Mouse (Mus musculus) lung, postnatal 10 days (tissue): ENCODE results near the gene Upk3b.

Experiments used
- DNase-seq: peaks from one replicate; pipeline ENCODE4 v3.0.0; 2021

Gene Upk3b

GRCm38 (mm10) chr5:136077001-136077550 is 38.8 kb downstream of the Upk3b start:
- no peak for DNase-seq

DNA sequence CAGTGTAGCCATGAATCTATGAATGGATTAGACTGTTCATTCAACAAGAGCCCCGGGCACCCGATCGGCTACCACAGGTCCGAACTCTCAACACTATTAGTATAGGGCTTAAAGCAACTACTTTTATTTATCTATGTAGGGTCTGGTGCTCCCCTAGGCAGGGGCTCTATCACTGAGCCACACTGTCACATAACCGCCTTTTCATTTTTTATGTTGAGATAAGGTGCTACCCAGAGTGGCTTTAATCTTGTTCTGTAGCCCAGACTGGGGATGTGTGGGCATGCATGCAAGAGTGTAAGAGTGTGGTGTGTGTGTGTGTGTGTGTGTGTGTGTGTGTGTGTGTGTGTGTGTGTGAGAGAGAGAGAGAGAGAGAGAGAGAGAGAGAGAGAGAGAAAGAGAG is 39.8 kb downstream of the Upk3b start:
- no peak for DNase-seq

GRCm38 (mm10) chr5:136082345-136082744 is 44.0 kb downstream of the Upk3b start:
- DNase-seq = no peak

- peak; percentile 96 for DNase-seq
These were observed 45.4 kb downstream of the Upk3b start, which contains the start of gene Rasa4 for GRCm38 (mm10) chr5:136083669-136084107. TSS of gene Rasa4 (plus strand) at chr5:136083916.

- DNase-seq = peak; percentile 24
These were observed 46.0 kb downstream of the Upk3b start for GRCm38 (mm10) chr5:136084144-136084881.

DNA sequence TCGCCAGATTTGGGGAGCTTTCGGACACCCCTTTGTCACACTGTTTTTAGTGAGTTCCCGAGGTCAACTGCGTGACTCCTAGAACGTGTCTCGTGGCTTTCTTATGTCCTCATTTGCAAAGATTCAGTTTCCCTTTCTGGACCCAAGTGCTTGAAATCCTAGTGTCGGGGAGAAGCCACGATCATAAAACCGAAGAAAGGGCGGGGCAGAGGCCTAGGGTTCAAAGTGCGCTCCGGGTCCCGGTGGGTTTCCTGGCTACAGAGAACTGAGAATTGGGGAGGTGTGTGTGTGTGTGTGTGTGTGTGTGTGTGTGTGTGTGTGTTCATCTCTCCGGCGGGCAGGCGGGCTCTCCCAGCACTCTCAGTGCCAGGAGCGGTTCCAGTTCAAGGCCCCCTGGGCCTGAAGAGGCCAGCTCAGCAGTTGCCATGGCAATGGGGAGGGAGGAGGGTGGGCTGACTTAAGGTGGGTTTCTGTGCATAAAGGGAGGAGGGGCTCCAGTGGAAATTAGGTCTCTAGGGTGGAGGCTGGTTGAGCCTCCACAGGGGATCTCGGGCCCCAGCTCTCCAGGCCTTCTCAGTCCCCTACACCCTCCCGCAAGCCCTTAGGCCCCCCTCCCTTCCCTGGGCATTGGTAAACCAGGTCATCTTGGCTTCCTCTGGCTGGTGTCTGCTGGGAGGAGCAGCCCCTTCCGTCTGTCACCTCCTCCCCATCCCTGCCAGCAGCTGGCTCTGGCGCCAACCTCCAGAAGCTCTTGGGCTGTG is 46.8 kb downstream of the Upk3b start:
- DNase-seq = no peak

- no peak for DNase-seq
These were observed 48.0 kb downstream of the Upk3b start for GRCm38 (mm10) chr5:136086290-136086689.

- DNase-seq = no peak
These were observed 50.7 kb downstream of the Upk3b start for GRCm38 (mm10) chr5:136088821-136089575.

DNA sequence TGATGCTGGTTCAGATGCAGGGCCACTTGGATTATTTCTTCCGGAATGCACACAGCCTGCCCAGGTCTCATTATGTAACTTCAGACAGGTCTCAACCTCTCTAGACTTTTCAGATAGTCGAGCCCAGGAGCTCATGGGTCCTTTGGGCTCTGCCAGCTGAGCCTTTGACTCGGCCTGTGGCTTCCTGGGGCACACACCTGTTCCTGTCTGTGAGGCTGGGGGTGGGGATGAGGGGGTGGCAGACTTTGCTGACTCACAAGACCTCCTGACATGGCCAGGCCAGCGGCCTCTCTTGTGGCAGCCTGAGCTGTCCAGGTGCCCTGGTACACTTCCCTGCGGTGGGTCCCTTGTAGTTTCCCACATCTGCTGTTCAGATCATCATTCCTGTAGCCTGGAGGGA is 53.6 kb downstream of the Upk3b start:
- DNase-seq = no peak

GRCm38 (mm10) chr5:136094249-136095010 is 56.1 kb downstream of the Upk3b start:
- no peak for DNase-seq

GRCm38 (mm10) chr5:136095089-136095488 is 56.8 kb downstream of the Upk3b start:
- DNase-seq = no peak
